Mouse (Mus musculus) midbrain, postnatal 0 days (tissue): ENCODE measurements around the gene Bak1. TPM values are rescaled to one million over a fixed set of nuclear protein-coding genes. Genes with fewer than 3 reads are reported as not detected.
A peak's percentile ranks its signal among the peaks of the same experiment; 100 is the strongest.

Experiments used
- ATAC-seq: fragments of 200-750 bp; cut with Nextera tagmentation; 2 replicates; pipeline ENCODE4 v1.8.0; 2017; ENCODE audit warnings: moderate number of reproducible peaks, mild to moderate bottlenecking, moderate TSS enrichment, moderate library complexity; ENCODE audit not compliant: low FRiP score
- DNase-seq: peaks from one replicate; pipeline ENCODE4 v3.0.0-alpha.2; 2015; ENCODE audit warnings: low spot score
- H3K27ac ChIP-seq: fragments of 300-500 bp; sonication (generic); 2 replicates; pipeline ENCODE4 v1.5.1; 2014; ENCODE audit warnings: low read depth, mild to moderate bottlenecking, low read length, mixed read lengths
- H3K27me3 ChIP-seq: fragments of 300-500 bp; sonication (generic); 2 replicates; pipeline ENCODE4 v1.6.1; 2014; ENCODE audit warnings: low read length, control low read depth, mixed read lengths; ENCODE audit not compliant: insufficient read depth
- H3K36me3 ChIP-seq: fragments of 300-500 bp; sonication (generic); 2 replicates; pipeline ENCODE4 v1.6.1; 2014; ENCODE audit warnings: low read length, control low read depth, mixed read lengths; ENCODE audit not compliant: insufficient read depth
- H3K4me1 ChIP-seq: fragments of 300-500 bp; sonication (generic); 2 replicates; pipeline ENCODE4 v1.6.1; 2014; ENCODE audit warnings: mild to moderate bottlenecking, control low read depth, antibody characterized with exemption, low read length, mixed read lengths; ENCODE audit not compliant: insufficient read depth
- H3K4me2 ChIP-seq: fragments of 300-500 bp; sonication (generic); 2 replicates; pipeline ENCODE4 v1.6.1; 2014; ENCODE audit warnings: low read depth, mild to moderate bottlenecking, low read length, mixed read lengths; ENCODE audit not compliant: poor library complexity, severe bottlenecking
- H3K4me3 ChIP-seq: fragments of 300-500 bp; sonication (generic); 2 replicates; pipeline ENCODE4 v1.5.1; 2014; ENCODE audit warnings: low read depth, mild to moderate bottlenecking, low read length, moderate library complexity
- H3K9ac ChIP-seq: fragments of 300-500 bp; sonication (generic); replicated peaks from 2 replicates; pipeline ENCODE4 v1.6.1; 2014; ENCODE audit warnings: mild to moderate bottlenecking, low read length, moderate library complexity, mixed read lengths; ENCODE audit not compliant: poor library complexity, severe bottlenecking
- H3K9me3 ChIP-seq: fragments of 300-500 bp; sonication (generic); 2 replicates; pipeline ENCODE4 v1.6.1; 2016; ENCODE audit warnings: low read length, control low read depth
- CTCF ChIP-seq: IDR thresholded peaks from 2 replicates; pipeline ENCODE4 v1.5.1; 2016; ENCODE audit warnings: antibody characterized with exemption, mild to moderate bottlenecking
- WGBS: fragments of 180-500 bp; shearing (Covaris S2); extraction: QIAGEN DNeasy Blood & Tissue Kit; methylation state at CpG from one replicate; pipeline ENCODE4 v1.1.7; 2014; 5-methylcytosine and 5-hydroxymethylcytosine counted together
- polyA plus RNA-seq: library from polyadenylated mRNA; unstranded; fragments of >200 nt; fragmentation: Nextera tagmentation; extraction: Ambion mirVana; gene quantifications from 2 replicates; pipeline ENCODE4 v1.2.1, GENCODE M21; 2015
- total RNA-seq: library from RNA; depleted of rRNA; stranded (reverse); fragments of >200 nt; gene quantifications from 2 replicates; pipeline ENCODE4 v1.2.3, GENCODE M21; 2014

Bak1 gene
- total and polyA plus RNA-seq, 2 experiments from 2014 or later = 5.3 to 82.4 TPM

DNA sequence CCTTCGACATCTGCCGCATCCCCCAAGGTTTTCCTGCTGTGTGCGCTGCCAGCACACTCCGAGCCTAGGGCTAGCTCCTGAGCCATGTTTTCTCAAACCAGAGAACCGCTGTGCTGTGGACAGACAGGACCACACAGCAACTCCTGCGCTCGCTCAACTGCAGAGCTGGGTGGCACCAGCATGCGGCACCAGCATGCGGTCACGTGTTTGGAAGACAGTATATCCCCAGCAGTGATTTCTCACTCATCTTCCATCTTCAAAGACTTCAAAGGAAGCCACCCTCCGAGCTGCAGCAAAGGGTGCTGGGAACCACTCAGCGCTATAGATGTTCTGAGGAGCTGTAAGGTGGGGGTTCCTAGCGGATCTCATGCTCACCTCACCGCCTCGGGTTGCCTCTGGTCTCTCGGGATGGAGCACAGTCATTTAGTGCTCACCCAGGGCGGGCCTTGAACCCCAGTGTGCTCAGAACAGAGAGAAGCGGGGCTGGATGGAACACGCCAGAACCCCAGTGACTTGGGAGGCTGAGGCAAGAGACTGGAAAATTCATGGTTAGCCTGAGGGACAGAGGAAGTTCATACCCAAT is 23.8 kb downstream of the Bak1 start:
- no peak for DNase-seq
- WGBS = 42% methylated on average over 19 of the region's 19 CpGs
- Histone ChIP-seq H3K27me3 (no peaks in the 10 kb centered on the region), H3K4me1 (no peaks in the 10 kb centered on the region), H3K9ac (no peak overlapping the region), H3K9me3 (no peaks in the 10 kb centered on the region), H3K27ac (no peak overlapping the region), H3K4me3 (no peak overlapping the region), H3K4me2 (no peak overlapping the region), H3K36me3 (no peaks in the 10 kb centered on the region)
- ATAC-seq = no peak
- TF ChIP-seq CTCF = no peak

DNA sequence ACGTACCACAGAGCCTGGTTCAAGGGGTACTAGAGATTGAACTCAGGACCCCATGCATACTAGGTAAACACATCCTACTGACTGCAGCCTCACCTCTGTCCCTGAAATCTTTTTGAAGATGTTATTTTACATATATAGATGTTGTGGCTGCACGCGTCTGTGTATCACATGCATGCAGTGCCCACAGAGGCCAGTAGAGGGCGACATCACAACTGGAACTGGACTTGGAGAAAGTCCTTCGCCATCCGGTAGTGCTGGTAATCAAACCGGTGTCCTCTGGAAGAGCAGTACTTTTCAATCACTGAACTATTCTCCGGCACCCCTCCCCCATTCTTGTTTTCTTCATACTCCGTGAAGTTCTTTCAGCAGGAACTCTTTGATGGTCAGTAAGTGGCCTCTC is 24.4 kb downstream of the Bak1 start:
- 40% methylated on average over 9 of the region's 9 CpGs for WGBS
- no peak overlapping the region for H3K9ac ChIP-seq
- no peak overlapping the region for H3K27ac ChIP-seq
- H3K9me3 ChIP-seq = no peaks in the 10 kb centered on the region
- H3K4me1 ChIP-seq = no peaks in the 10 kb centered on the region
- H3K4me3 ChIP-seq = no peak overlapping the region
- DNase-seq = peak; percentile 17
- H3K4me2 ChIP-seq = no peak overlapping the region
- TF ChIP-seq CTCF = peak; percentile 75
- no peak for ATAC-seq
- no peaks in the 10 kb centered on the region for H3K27me3 ChIP-seq
- H3K36me3 ChIP-seq = no peaks in the 10 kb centered on the region

- H3K9ac ChIP-seq = no peak overlapping the region
- H3K4me1 ChIP-seq = no peaks in the 10 kb centered on the region
- H3K9me3 ChIP-seq = no peaks in the 10 kb centered on the region
- 42% methylated on average over 6 of the region's 6 CpGs for WGBS
- no peak overlapping the region for H3K4me2 ChIP-seq
- H3K27me3 ChIP-seq = no peaks in the 10 kb centered on the region
- H3K36me3 ChIP-seq = no peaks in the 10 kb centered on the region
- DNase-seq = no peak
- ATAC-seq = no peak
- H3K4me3 ChIP-seq = no peak overlapping the region
- no peak overlapping the region for H3K27ac ChIP-seq
- TF ChIP-seq CTCF = peak; percentile 63
Measured at GRCm38 (mm10) chr17:27001889-27002288, 26.9 kb downstream of the Bak1 start.

DNA sequence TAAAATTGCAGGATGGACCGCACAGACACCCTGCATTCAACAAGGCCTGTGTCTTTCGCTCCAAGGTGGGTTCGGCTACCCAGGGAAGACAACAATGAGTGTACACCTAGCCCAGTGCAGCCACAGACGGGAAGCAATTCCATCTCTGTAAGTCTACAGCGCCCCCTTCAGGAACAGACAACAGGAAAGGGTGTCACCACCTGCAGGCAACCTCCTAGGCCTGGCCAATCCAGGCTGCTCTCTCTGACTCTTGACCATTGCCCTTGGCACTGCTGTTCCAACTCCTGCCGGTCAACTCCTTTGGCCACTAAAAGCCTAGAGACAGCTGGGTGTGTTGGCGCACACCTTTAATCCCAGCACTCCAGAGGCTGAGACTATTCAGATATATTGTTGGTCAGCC is 27.7 kb downstream of the Bak1 start:
- H3K4me2 ChIP-seq = no peak overlapping the region
- H3K36me3 ChIP-seq = no peaks in the 10 kb centered on the region
- no peak for DNase-seq
- ATAC-seq = no peak
- H3K27ac ChIP-seq = no peak overlapping the region
- 72% methylated on average over 7 of the region's 7 CpGs for WGBS
- no peaks in the 10 kb centered on the region for H3K27me3 ChIP-seq
- H3K9ac ChIP-seq = no peak overlapping the region
- H3K4me1 ChIP-seq = no peaks in the 10 kb centered on the region
- H3K4me3 ChIP-seq = no peak overlapping the region
- peak; percentile 17; the same call in 1 of the 2 replicates for TF ChIP-seq CTCF
- no peaks in the 10 kb centered on the region for H3K9me3 ChIP-seq

GRCm38 (mm10) chr17:26999996-27000395 is 28.8 kb downstream of the Bak1 start:
- 81% methylated on average over 12 of the region's 12 CpGs for WGBS
- no peaks in the 10 kb centered on the region for H3K9me3 ChIP-seq
- no peaks in the 10 kb centered on the region for H3K27me3 ChIP-seq
- no peaks in the 10 kb centered on the region for H3K4me1 ChIP-seq
- H3K27ac ChIP-seq = no peak overlapping the region
- no peaks in the 10 kb centered on the region for H3K36me3 ChIP-seq
- H3K9ac ChIP-seq = no peak overlapping the region
- TF ChIP-seq CTCF = no peak
- ATAC-seq (no peak), DNase-seq (peak; percentile 28)
- H3K4me3 ChIP-seq = no peak overlapping the region
- no peak overlapping the region for H3K4me2 ChIP-seq

DNA sequence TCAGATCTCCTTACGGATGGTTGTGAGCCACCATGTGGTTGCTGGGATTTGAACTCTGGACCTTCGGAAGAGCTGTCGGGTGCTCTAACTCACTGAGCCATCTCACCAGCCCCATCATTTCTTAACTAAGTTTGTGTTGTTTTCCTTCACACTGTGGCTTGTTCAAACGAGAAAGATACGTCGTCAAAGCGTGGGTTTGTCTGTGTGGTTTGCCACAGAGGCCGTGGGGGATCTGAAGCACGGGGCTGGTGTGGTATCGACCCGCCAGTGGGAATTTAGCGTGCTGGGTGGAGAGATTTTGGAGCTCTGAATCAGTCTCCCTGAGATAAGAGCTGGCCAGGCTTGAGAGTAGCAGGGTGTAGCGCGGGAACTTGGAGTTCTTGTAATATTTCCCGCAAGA is 30.5 kb downstream of the Bak1 start:
- no peak overlapping the region for H3K27ac ChIP-seq
- no peak overlapping the region for H3K4me3 ChIP-seq
- H3K9me3 ChIP-seq = no peaks in the 10 kb centered on the region
- ATAC-seq (no peak), DNase-seq (no peak)
- H3K36me3 ChIP-seq = no peaks in the 10 kb centered on the region
- no peaks in the 10 kb centered on the region for H3K27me3 ChIP-seq
- 92% methylated on average over 15 of the region's 15 CpGs for WGBS
- H3K4me2 ChIP-seq = no peak overlapping the region
- no peak for TF ChIP-seq CTCF
- no peaks in the 10 kb centered on the region for H3K4me1 ChIP-seq
- no peak overlapping the region for H3K9ac ChIP-seq
